Mouse (Mus musculus) right cerebral cortex, postnatal 25 days (tissue): Measurements from ENCODE around the gene Tnfrsf8.
A peak's percentile ranks its signal among the peaks of the same experiment; 100 is the strongest.
"Not testable (repeated sequence)": the region's sequence is repeated elsewhere in the genome, so short reads cannot be mapped to it uniquely, and the experiment has no call there.

Experiments
- DNase-seq: peaks from one replicate; pipeline ENCODE4 v3.0.0; 2022

Tnfrsf8 gene

GRCm38 (mm10) chr4:145306422-145306821, 8.5 kb downstream of the Tnfrsf8 start:
- no peak for DNase-seq

- DNase-seq, result not testable (repeated sequence)
Observed at GRCm38 (mm10) chr4:145305661-145306362, 9.2 kb downstream of the Tnfrsf8 start.

GRCm38 (mm10) chr4:145304109-145304508, 10.9 kb downstream of the Tnfrsf8 start:
- DNase-seq, result no peak

- DNase-seq, result no peak
Observed at GRCm38 (mm10) chr4:145302106-145302505, 12.9 kb downstream of the Tnfrsf8 start.

GRCm38 (mm10) chr4:145300210-145300927, 14.6 kb downstream of the Tnfrsf8 start:
- no peak for DNase-seq

GRCm38 (mm10) chr4:145299355-145299754, 15.6 kb downstream of the Tnfrsf8 start:
- no peak for DNase-seq

- no peak for DNase-seq
Observed at GRCm38 (mm10) chr4:145298846-145299245, 16.1 kb downstream of the Tnfrsf8 start.

GRCm38 (mm10) chr4:145295589-145296300, 19.2 kb downstream of the Tnfrsf8 start:
- peak; percentile 38 for DNase-seq

- DNase-seq, result no peak
Observed at GRCm38 (mm10) chr4:145294588-145294987, 20.4 kb downstream of the Tnfrsf8 start.

- peak; percentile 45 for DNase-seq
Observed at GRCm38 (mm10) chr4:145286369-145287120, 28.4 kb downstream of the Tnfrsf8 start.

GRCm38 (mm10) chr4:145284675-145285074, 30.3 kb downstream of the Tnfrsf8 start:
- no peak for DNase-seq

GRCm38 (mm10) chr4:145283441-145283840, 31.5 kb downstream of the Tnfrsf8 start:
- DNase-seq, result no peak

GRCm38 (mm10) chr4:145280966-145281365, 34.0 kb downstream of the Tnfrsf8 start:
- DNase-seq, result no peak

- DNase-seq, result no peak
Observed at GRCm38 (mm10) chr4:145278724-145279370, 36.1 kb downstream of the Tnfrsf8 start.

- DNase-seq, result no peak
Observed at GRCm38 (mm10) chr4:145278231-145278630, 36.7 kb downstream of the Tnfrsf8 start.

- DNase-seq, result no peak
Observed at GRCm38 (mm10) chr4:145276368-145277249, 38.4 kb downstream of the Tnfrsf8 start.

GRCm38 (mm10) chr4:145274887-145275286, 40.1 kb downstream of the Tnfrsf8 start:
- no peak for DNase-seq

- DNase-seq, result no peak
Observed at GRCm38 (mm10) chr4:145273923-145274322, 41.0 kb downstream of the Tnfrsf8 start.

GRCm38 (mm10) chr4:145272763-145273162, 42.2 kb downstream of the Tnfrsf8 start:
- DNase-seq, result no peak

GRCm38 (mm10) chr4:145271634-145272033, 43.3 kb downstream of the Tnfrsf8 start:
- no peak for DNase-seq

- DNase-seq, result no peak
Observed at GRCm38 (mm10) chr4:145270136-145270535, 44.8 kb downstream of the Tnfrsf8 start.
